Mouse (Mus musculus) ovary, adult 18-20 months (tissue): ENCODE results near the gene Sema3c.

Experiments used
- DNase-seq: peaks from one replicate; pipeline ENCODE4 v3.0.0; 2022; ENCODE audit warnings: low spot score, mixed read lengths

Gene Sema3c

DNA sequence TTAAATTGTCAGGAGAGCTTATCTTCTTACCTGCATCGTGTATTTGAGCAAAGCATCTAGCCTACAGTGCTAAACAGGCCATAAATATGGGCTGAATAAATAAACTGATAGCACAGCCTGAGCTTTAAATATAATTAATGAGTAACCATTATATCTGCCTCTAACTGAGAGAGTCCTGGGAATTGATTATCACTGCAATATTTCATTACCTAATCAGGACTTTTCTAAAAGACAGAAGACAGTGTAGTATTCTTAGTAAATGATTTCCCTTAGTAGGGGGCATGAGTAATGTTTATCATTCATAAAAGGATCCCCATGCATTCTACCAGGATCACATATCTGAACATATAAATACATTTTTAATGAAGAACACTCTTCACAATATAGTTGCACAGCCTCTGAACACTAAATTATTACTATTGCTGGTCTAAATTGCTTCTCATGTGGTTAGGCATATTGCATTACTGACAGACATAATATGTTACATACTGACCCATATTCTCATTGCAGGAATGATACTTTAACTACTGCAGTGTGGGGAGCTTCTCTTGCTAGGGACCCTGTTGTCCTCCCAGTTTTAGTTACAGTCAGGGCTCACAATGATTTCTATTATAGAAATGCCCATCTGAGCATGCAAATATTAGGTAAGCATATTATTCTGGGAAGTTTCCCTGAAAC, 74.9 kb downstream of the Sema3c start:
- no peak for DNase-seq

DNA sequence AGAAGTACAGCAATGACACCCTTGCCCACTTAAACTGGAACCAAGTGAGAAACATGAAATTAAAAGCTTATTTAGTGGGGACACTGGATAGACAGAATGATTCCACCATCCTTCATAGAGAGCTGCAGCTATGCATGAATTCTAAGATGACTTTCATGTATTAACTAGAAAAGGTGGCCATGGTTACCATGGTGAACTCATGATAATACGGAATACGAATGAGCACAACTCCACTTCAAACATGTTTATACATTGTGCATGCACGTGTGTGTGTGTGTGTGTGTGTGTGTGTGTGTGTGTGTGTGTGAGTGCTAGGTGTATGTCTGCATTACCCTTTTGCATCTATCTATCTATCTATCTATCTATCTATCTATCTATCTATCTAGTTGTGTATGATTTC, 87.1 kb downstream of the Sema3c start:
- DNase-seq, result no peak

DNA sequence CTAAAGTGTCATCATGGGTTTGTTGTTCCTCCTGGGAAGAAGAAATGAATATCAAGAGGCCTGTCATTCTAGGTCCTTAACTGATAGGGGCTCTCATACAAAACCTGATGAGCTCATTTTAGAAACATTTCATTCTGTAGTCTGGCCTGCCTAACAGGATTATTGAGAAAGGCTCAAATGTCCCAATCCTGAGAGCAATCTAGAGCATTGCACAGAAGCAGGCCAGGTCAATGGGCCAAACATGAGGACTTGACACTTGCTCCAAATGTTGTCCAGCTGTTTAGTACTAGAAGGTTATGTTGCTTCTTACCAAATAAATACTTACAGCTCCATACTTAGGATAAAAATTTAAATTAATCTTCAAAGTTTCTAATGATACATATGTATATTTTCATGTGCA, 97.3 kb downstream of the Sema3c start:
- no peak for DNase-seq

GRCm38 (mm10) chr5:17680862-17681261, 106.8 kb downstream of the Sema3c start:
- DNase-seq, result no peak

DNA sequence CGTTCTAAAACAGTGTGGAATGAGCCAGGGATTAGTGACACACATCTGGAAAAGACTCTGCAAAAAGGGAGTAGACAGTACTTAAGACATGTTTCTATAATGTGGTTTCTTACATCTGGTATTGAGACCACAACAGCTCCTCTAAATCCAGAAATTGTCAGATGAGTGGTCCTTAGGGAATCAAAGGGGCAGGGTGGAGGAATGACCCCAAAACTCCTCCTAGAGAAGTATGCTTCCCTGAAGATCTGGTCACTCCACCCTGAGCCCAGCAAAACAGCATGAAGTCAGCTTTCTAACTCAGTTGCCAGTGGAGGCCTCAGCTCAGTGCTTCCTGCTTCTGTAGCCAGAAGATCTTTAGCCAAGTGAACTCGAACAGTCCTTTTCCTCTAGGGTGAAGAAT, 115.0 kb downstream of the Sema3c start:
- peak; percentile 5 for DNase-seq

GRCm38 (mm10) chr5:17689604-17690003, 115.5 kb downstream of the Sema3c start:
- no peak for DNase-seq

DNA sequence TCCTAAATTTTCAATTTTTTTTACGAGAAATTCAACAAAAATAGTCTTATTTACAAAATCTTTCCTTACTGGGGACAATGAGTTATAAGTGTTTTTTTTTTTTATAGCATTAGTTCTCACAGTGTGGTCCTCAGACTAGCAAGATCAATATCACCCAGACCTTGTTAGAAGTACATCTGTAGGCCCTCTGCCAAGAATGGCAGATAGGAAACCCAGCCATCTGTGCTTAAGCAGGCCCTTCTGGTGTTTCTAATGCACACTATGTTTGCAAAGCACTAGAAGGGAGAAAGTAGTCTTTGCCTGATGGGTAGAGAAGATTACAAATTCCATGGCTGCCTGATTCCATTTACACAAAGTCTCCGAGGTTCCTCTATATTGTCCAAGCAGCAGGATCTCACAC, 121.3 kb downstream of the Sema3c start:
- peak; percentile 36 for DNase-seq

GRCm38 (mm10) chr5:17698905-17699304, 124.8 kb downstream of the Sema3c start:
- no peak for DNase-seq

DNA sequence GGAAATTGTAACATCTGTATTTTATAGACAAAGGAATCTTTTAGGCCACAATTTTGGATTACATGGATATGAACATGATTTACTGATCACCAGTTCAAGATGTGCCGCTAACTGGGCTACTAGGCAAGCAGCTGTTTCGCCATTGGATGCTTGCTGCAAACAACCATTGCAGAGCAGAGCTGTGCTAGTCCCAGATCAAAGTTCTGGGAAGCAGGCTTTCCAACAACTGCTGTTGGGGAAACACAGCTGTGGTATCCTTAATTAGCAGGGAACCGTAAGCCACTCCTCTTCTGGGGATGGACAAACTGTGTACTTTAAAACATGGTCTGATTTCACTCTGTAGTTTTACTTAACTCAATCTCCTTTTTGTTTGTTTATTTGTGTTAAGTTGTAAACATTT, 130.1 kb downstream of the Sema3c start:
- no peak for DNase-seq

DNA sequence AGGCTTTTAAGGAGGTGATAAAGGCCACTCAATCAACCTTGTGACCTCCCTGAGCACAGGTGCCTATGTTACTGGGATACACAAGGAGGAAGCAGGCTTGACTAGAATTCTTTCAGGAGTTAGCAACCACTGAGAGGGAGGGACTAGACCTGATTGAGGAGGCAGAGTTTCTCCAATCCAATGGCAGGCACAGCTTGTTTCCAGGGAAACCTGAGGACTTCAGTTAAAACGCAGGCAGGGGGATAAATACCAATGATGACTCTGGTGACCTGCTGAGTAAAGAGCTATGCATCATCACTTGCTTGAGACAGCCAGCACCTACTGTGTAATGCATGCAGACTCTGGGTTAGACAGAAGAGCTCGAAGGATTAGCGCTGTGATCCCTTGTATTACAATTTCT, 133.0 kb downstream of the Sema3c start:
- DNase-seq, result no peak

DNA sequence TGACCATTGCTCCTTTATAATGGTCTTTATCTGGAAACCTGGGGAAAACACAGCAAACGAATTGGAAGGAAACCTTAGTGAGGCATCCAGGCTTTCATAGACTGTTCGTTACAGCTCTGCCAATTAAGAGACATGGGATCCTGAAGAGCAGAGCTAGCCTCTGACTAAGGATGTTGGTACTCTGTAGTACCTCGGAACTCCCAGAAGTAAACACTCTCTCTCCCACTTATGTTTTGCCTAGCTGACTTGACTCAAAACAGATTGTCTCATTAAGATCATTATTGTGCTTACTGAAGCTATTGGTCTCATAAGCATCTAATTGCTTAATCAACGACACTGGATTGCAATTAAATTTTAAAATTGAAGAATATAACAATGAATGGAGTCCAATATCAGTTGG, 138.3 kb downstream of the Sema3c start:
- DNase-seq, result no peak

GRCm38 (mm10) chr5:17715206-17715605, 141.1 kb downstream of the Sema3c start:
- DNase-seq, result no peak

GRCm38 (mm10) chr5:17720011-17720410, 145.9 kb downstream of the Sema3c start:
- no peak for DNase-seq

DNA sequence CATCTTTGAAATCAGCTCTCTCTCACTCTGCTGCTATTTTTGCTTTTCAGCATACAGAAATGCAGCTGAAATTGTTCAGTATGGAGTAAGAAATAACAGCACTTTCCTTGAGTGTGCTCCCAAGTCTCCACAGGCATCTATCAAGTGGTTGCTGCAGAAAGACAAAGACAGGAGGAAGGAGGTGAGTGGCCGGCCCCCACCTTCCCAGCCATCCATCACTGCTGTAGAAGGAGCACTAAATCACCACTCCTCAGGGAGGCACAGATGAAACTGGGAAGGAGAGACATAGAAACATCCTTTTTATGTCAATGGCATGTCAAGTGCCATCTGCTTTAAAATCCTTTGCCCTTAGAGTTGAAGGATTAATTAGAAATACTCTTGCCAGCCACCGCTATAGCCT, 149.9 kb downstream of the Sema3c start:
- DNase-seq, result no peak

- no peak for DNase-seq
These were observed 154.0 kb downstream of the Sema3c start for GRCm38 (mm10) chr5:17728047-17728446.

DNA sequence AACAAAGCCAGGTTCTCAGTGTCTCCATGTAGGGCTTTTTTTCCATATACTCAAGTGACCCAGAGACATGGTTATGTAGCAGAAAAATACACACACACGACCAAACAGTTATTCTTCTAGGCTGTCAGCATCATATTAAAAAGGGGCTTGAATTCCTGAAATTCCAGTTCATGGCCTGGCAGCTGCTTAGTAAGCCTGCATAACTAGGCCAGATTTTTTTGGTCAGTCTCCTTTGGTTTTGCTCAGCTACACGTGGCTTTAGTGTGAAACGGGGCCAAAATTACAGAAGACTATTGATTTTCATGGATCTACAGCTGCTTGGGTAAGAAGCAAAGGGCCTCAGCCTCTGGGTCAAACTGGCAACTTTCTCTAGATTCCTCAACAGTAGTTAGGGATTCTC, 165.7 kb downstream of the Sema3c start:
- DNase-seq, result no peak

- no peak for DNase-seq
These were observed 172.4 kb downstream of the Sema3c start for GRCm38 (mm10) chr5:17746520-17746919.

DNA sequence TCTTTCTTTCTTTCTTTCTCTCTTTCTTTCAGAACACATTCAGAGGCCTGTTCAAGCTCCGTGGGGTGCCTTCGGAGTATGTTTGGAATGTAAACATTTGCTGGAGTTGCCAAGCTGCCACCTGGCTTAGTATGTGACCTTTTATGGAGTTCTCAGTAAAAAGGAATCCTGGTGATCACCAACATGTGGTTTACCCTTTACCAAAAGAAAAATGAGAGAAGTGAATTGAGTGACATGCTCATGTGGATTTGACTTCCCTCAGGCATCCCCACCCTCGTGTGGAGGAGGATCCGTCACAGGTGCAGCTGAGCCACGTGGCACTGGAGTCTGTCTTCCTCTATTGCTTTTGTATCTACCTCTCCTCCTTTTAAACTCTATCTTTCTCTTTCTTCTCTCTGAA, 173.1 kb downstream of the Sema3c start:
- DNase-seq, result no peak

- no peak for DNase-seq
These were observed 174.2 kb downstream of the Sema3c start for GRCm38 (mm10) chr5:17748293-17748692.

GRCm38 (mm10) chr5:17753471-17754005, 179.5 kb downstream of the Sema3c start:
- no peak for DNase-seq

DNA sequence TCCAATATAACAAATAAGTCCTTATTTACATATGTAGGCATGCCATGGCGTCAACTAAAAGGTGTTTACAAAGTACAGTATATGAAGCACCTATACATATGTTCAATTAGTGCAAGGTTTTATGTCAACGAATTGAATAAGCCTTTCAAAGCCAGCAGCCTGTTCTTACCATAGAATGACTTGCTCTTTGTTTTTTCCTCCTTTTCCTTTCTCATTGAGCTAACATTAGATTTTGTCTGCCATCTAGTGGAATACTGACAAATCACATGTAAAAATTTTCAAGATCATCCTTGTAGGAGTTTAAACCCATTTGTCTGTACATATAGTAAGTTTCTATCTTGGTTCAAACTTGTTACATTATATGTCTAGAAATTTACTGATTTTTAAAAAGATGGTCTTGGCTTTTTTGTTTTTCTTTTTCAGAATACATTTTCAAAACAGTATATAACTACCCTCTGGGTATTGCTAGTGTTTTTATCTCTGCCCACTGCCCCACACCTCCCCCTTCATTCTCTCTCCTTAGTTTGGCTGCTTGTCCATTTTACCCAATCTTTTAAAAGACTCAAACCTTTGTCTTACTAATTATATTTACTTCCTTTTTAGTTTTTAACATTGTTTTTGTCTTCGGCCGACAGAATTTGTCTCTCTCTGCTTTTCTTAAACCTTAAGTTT, 192.1 kb downstream of the Sema3c start:
- no peak for DNase-seq

DNA sequence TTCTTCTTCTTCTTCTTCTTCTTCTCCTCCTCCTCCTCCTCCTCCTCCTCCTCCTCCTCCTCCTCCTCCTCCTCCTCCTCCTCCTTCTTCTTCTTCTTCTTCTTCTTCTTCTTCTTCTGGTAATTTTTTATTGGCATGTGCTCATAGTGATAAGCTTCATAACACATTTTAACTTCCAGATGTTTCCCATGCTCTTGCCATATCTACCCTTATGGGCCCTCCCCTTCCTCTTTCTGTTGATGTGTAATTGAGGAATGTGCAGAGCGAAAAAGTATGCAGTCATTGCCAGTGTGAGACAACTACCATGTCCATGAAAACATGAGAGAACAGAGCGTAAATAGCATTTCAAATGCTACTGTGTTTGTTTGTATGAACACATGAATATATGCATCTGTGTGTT, 196.2 kb downstream of the Sema3c start:
- DNase-seq, result no peak

DNA sequence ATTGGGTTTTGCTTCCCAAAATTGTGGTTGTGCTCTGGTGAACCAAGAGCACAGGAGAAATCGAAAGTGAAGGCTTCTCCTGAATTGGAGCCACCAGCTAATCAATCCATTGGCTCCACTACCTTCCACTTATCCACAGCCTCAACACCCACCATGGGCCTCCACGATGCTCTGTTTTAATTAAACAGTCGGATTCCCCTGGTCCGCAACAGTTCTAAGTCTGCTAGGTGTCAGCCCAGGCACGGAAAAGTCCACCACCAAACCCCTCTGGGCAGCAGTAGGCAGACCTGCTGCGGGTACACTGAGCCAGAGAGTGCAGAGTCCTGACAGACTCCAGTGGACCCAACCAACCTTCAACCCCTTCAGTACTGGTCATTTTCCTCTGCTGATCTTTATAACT, 202.5 kb downstream of the Sema3c start:
- no peak for DNase-seq
